Comparison of ENCODE assay signal across 8 mouse cellular contexts in the genomic region with DNA sequence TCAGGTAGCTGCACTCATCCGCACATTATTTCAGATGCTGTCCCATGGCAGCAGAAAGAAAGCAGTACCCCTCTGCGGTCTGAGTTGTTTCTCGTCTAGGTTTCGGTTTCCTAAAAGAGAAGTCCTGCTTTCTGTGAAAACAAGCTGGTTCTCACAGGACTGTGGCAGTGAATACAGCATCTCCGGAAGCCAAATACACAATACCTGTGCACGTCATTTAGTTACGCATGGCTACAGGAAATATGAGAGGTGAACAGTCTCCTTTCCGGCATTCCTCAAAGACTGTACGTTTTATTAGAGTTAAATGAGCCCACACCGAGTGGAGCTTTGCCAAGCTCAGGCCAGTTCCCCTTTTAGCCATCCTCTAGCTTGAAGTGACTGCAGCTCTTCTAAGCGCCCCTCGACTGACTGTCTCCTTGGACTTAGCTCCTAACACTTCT. TPM values are rescaled to one million over a fixed set of nuclear protein-coding genes. Genes with fewer than 3 reads are reported as not detected.
DNase-seq lines count a peak whose midpoint lies in the region; ATAC-seq lines count a peak whose summit lies in the region.

No protein-coding gene starts in this region.

- intact Hi-C loops in heart, postnatal 36 days (cut with DNase I): no loop called here
- intact Hi-C loops in left cerebral cortex, postnatal 4 days (cut with DNase I): no loop called here

- H3K4me1 ChIP-seq in forebrain, embryonic 12.5 days: no peaks in the 10 kb centered on the region
- H3K4me1 ChIP-seq in forebrain, embryonic 16.5 days (replicated peaks; ENCODE audit: control insufficient read depth, insufficient read depth, low read length): no peaks in the 10 kb centered on the region
- peaks cover 13% of the 10 kb centered on the region for H3K4me1 ChIP-seq in liver, embryonic 11.5 days (replicated peaks; ENCODE audit: control insufficient read depth, insufficient read depth, low read length)

- DNase-seq in heart, postnatal 36 days: peak; percentile 37 to 61
- no peak for DNase-seq in liver, embryonic 11.5 days (ENCODE audit: low spot score)
- DNase-seq in cerebellum, postnatal 4 days (ENCODE audit: low spot score in 2 of 2): no peak
- no peak for DNase-seq in left cerebral cortex, postnatal 4 days

- no peaks in the 10 kb centered on the region; the same call in 1 of the 2 replicates for H3K27me3 ChIP-seq in forebrain, embryonic 12.5 days
- H3K27me3 ChIP-seq in forebrain, embryonic 16.5 days (replicated peaks; ENCODE audit: control insufficient read depth, insufficient read depth, low read length): no peaks in the 10 kb centered on the region
- no peaks in the 10 kb centered on the region for H3K27me3 ChIP-seq in liver, embryonic 11.5 days (replicated peaks; ENCODE audit: control insufficient read depth, insufficient read depth, low read length)

- H3K4me2 ChIP-seq in forebrain, embryonic 12.5 days: no peak overlapping the region
- H3K4me2 ChIP-seq in forebrain, embryonic 16.5 days (ENCODE audit: low read length): no peak overlapping the region
- H3K4me2 ChIP-seq in liver, embryonic 11.5 days: peak overlapping the region; percentile 55

- H3K4me3 ChIP-seq in forebrain, embryonic 12.5 days (replicated peaks): no peak overlapping the region
- no peak overlapping the region for H3K4me3 ChIP-seq in forebrain, embryonic 16.5 days (replicated peaks; ENCODE audit: low read length)
- peak overlapping the region; percentile 30 for H3K4me3 ChIP-seq in liver, embryonic 11.5 days (ENCODE audit: low read depth, low read length)

- H3K36me3 ChIP-seq in forebrain, embryonic 12.5 days (replicated peaks): no peaks in the 10 kb centered on the region
- no peaks in the 10 kb centered on the region for H3K36me3 ChIP-seq in forebrain, embryonic 16.5 days (ENCODE audit: control insufficient read depth, insufficient read depth)
- H3K36me3 ChIP-seq in liver, embryonic 11.5 days (ENCODE audit: control insufficient read depth, insufficient read depth, low read length): no peaks in the 10 kb centered on the region

- H3K27ac ChIP-seq in forebrain, embryonic 12.5 days: peak overlapping the region; percentile 50; the same call in 1 of the 2 replicates
- H3K27ac ChIP-seq in forebrain, embryonic 16.5 days (ENCODE audit: low read length): no peak overlapping the region
- peak overlapping the region; percentile 26; the same call in 1 of the 2 replicates for H3K27ac ChIP-seq in liver, embryonic 11.5 days (ENCODE audit: low read depth, low read length)

- ATAC-seq in forebrain, embryonic 12.5 days (ENCODE audit: low FRiP score): no peak
- no peak for ATAC-seq in forebrain, embryonic 16.5 days
- ATAC-seq in activated CD4-positive, CD25-positive, alpha-beta regulatory T cell, adult 4 months: peak; percentile 85
- ATAC-seq in liver, embryonic 11.5 days (replicated peaks; ENCODE audit: low FRiP score): no peak
- ATAC-seq in neutrophil, adult 5-6 weeks (ENCODE audit: extremely low read depth, insufficient number of reproducible peaks, low FRiP score, poor library complexity, severe bottlenecking): peak; percentile 73

- H3K9me3 ChIP-seq in forebrain, embryonic 12.5 days: no peaks in the 10 kb centered on the region
- no peaks in the 10 kb centered on the region for H3K9me3 ChIP-seq in forebrain, embryonic 16.5 days (ENCODE audit: control insufficient read depth, low read length)
- H3K9me3 ChIP-seq in liver, embryonic 11.5 days (ENCODE audit: control insufficient read depth, low read length): no peaks in the 10 kb centered on the region

- WGBS in forebrain, embryonic 12.5 days: 69% methylated on average over 12 of the region's 12 CpGs
- 56% methylated on average over 12 of the region's 12 CpGs for WGBS in forebrain, embryonic 16.5 days
- 46% methylated on average over 12 of the region's 12 CpGs for WGBS in liver, embryonic 11.5 days

- H3K9ac ChIP-seq in forebrain, embryonic 12.5 days: peak overlapping the region; percentile 21; the same call in 1 of the 2 replicates
- no peak overlapping the region for H3K9ac ChIP-seq in forebrain, embryonic 16.5 days (replicated peaks; ENCODE audit: low read depth, low read length)
- peak overlapping the region; percentile 51 for H3K9ac ChIP-seq in liver, embryonic 11.5 days (ENCODE audit: low read depth, low read length)

RNA-seq across cellular contexts. Expression of a gene that starts 10.7 kb away (rescaled TPM):
- polyA plus RNA-seq in forebrain, embryonic 12.5 days (2016; fragmentation: Nextera tagmentation; extraction: Ambion mirVana): 82.2 and 89.3 TPM in 2 replicates
- polyA plus RNA-seq in forebrain, embryonic 16.5 days (2015; fragmentation: Nextera tagmentation; extraction: Ambion mirVana): 53.4 and 54.1 TPM in 2 replicates
- polyA plus RNA-seq in activated CD4-positive, CD25-positive, alpha-beta regulatory T cell, adult 4 months (2017; shearing (Covaris generic)): 10 to 100 TPM; 77.1 to 98.8 TPM
- 10 to 100 TPM; 18.2 to 20.4 TPM for total RNA-seq in heart, postnatal 36 days (2021)
- 74.9 and 76.4 TPM in 2 replicates for polyA plus RNA-seq in liver, embryonic 11.5 days (2014; fragmentation: Nextera tagmentation; extraction: Ambion mirVana)
- 307 and 387 TPM in 2 replicates for total RNA-seq in neutrophil, adult 5-6 weeks (2017)
- total RNA-seq in left cerebral cortex, postnatal 4 days (2021): 10 to 100 TPM; 50.3 to 59.2 TPM

RNA-seq across cellular contexts. Expression of a gene that starts 26.1 kb away (rescaled TPM):
- 5.3 and 6.3 TPM in 2 replicates for polyA plus RNA-seq in forebrain, embryonic 12.5 days (2016; fragmentation: Nextera tagmentation; extraction: Ambion mirVana)
- 1.8 and 3.5 TPM in 2 replicates for polyA plus RNA-seq in forebrain, embryonic 16.5 days (2015; fragmentation: Nextera tagmentation; extraction: Ambion mirVana)
- polyA plus RNA-seq in activated CD4-positive, CD25-positive, alpha-beta regulatory T cell, adult 4 months (2017; shearing (Covaris generic)): 10 to 100 TPM; 17.1 to 19.9 TPM
- under 1 TPM; 0.76 to 0.89 TPM for total RNA-seq in heart, postnatal 36 days (2021)
- polyA plus RNA-seq in liver, embryonic 11.5 days (2014; fragmentation: Nextera tagmentation; extraction: Ambion mirVana): 3.5 and 5.2 TPM in 2 replicates
- 29.1 and 43.8 TPM in 2 replicates for total RNA-seq in neutrophil, adult 5-6 weeks (2017)
- 1 to 10 TPM; 2.1 to 5.8 TPM for total RNA-seq in left cerebral cortex, postnatal 4 days (2021)

RNA-seq across cellular contexts. Expression of a gene that starts 40.8 kb away (rescaled TPM):
- 55.6 and 62.5 TPM in 2 replicates for polyA plus RNA-seq in forebrain, embryonic 12.5 days (2016; fragmentation: Nextera tagmentation; extraction: Ambion mirVana)
- 17.7 and 21.1 TPM in 2 replicates for polyA plus RNA-seq in forebrain, embryonic 16.5 days (2015; fragmentation: Nextera tagmentation; extraction: Ambion mirVana)
- 10 to 100 TPM; 23.7 to 24.7 TPM for polyA plus RNA-seq in activated CD4-positive, CD25-positive, alpha-beta regulatory T cell, adult 4 months (2017; shearing (Covaris generic))
- under 1 TPM; 0.69 to 0.98 TPM for total RNA-seq in heart, postnatal 36 days (2021)
- 50.4 and 52.6 TPM in 2 replicates for polyA plus RNA-seq in liver, embryonic 11.5 days (2014; fragmentation: Nextera tagmentation; extraction: Ambion mirVana)
- total RNA-seq in neutrophil, adult 5-6 weeks (2017): 24.7 and 25.2 TPM in 2 replicates
- 1 to 10 TPM; 3.5 to 3.8 TPM for total RNA-seq in left cerebral cortex, postnatal 4 days (2021)

Comparison
In these comparisons a context has a peak if more than half of its experiments do, and no peak if none do; other contexts are left out.
1. ATAC-seq: peak in activated CD4-positive, CD25-positive, alpha-beta regulatory T cell, adult 4 months (single experiment) and neutrophil, adult 5-6 weeks (single experiment); none in forebrain, embryonic 12.5 days (single experiment), forebrain, embryonic 16.5 days (single experiment) and liver, embryonic 11.5 days (single experiment).
2. DNase-seq: peak in heart, postnatal 36 days (2 of 2); none in liver, embryonic 11.5 days (single experiment), cerebellum, postnatal 4 days (0 of 2) and left cerebral cortex, postnatal 4 days (single experiment).